Mouse (Mus musculus) erythroblast, embryonic 14.5 days (primary cell): ENCODE measurements around the gene Hoxa13.

Experiments
- GATA1 ChIP-seq: IDR thresholded peaks from 2 replicates; pipeline ENCODE4 v1.6.1; 2012; ENCODE audit warnings: low read length, inconsistent platforms, mixed read lengths
- TAL1 ChIP-seq: IDR thresholded peaks from 3 replicates; pipeline ENCODE4 v1.6.1; 2012; ENCODE audit warnings: low read length, inconsistent platforms, mixed read lengths

- TF ChIP-seq GATA1 (no peak), TAL1 (no peak)
Measured at GRCm38 (mm10) chr6:52224895-52225611, 35.6 kb downstream of the Hoxa13 start.
